Mouse (Mus musculus) activated CD4-positive, CD25-positive, alpha-beta regulatory T cell (primary cell): ENCODE measurements around the gene Snx8. TPM values are rescaled to one million over a fixed set of nuclear protein-coding genes. Genes with fewer than 3 reads are reported as not detected.

ENCODE experiments used
- polyA plus RNA-seq, 2 experiments: library from polyadenylated mRNA; unstranded; fragments of 100-300 nt; shearing (Covaris generic); gene quantifications; one replicate each; pipeline ENCODE4 v1.2.1; 2017

Gene Snx8
- polyA plus RNA-seq = under 1 TPM; 0.68 to 0.88 TPM

GRCm38 (mm10) chr5:140388588-140389576 is at the start of gene Snx8:
Snx8 (minus strand) TSS chr5:140389262.

DNA sequence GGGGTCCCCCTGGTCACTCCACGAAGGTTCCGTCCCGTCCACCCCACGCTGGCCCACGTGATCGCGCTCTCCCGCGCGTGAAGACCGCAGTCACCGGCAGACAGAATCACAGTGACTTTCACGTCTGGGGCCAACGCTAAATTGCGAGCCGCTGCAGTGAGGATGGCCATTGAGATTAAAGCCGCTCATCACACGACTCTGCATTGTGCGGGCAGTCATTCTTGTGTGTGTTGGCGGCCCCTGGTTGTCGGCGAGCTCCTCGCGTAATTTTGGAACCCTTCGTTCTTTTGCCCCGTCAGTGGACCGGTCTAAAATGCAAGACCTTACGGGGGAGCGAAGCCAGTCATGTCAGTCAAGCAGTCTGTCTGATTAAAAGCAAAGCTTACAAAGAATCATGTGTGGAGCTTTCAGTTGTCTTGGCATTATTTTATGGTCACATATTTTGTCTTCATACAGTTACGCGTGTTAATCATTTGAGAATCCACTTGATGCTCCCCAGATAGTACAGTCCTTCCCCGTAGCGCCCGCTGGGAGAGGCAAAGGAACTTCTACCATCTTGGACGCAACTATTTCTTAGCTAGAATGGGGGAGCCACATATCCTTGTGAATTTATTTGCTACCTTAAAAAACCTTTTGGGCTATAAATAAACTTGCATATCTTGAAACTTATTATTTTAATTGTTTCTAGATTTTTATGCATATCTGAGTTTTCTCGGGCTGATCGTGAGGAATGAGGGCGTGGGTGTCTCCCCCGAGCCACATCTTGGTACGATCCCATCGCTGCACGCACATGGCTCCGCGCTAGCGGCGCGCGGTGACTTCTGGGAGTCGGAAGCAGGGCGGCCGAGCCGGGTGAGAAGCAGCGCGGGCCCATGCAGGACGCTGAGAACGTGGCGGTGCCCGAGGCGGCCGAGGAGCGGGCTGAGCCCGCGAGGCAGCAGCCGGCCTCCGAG is 29.7 kb upstream of the Snx8 start, which contains the start of gene Eif3b:
TSS of gene Eif3b (plus strand) at position 840 of the 953 bp plus-strand sequence.

DNA sequence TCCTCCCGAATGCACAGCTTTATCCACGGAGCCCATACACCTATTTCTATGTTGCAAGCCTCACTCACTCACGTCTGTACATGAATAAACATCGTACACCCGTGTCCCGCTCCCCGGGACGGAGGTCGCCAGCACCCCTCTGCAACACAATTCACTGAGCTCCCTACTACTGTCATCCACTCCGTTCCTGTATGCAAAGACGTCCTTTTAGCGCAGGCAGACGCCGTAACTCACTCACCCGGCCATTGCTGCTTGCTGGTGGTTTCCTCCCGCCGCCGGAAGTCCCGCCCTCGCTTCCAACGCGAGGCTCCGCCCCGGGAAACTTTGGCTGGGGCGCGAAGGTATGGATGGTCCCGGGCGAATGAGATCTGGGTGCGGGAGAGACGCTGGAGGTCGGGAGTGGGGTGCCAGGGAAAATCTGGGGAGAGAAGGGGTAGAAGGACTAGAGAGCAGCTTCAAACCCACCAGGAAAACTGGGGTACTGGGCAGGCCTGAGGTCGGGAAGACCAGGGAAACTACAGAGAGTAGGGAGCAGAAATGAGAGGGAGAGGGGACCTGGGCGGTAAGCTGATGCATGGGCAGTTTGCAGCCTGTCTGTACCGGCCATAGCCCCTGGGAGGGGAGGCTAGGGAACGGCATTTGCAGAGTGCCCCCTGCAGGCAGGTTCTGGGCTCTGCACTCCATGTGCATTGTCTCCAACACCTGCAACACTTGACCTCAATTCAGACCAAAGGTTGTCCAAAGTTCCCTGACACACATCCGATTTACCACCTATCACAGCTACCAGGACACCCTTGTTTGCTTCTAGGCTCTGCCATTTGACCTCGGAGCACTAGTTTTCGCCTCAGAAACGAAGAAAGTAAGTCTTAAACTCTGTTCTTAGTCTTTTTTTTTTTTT is 57.2 kb downstream of the Snx8 start, which contains the start of gene Mrm2:
TSS of gene Mrm2 (minus strand) at position 284 of the 898 bp plus-strand sequence.

DNA sequence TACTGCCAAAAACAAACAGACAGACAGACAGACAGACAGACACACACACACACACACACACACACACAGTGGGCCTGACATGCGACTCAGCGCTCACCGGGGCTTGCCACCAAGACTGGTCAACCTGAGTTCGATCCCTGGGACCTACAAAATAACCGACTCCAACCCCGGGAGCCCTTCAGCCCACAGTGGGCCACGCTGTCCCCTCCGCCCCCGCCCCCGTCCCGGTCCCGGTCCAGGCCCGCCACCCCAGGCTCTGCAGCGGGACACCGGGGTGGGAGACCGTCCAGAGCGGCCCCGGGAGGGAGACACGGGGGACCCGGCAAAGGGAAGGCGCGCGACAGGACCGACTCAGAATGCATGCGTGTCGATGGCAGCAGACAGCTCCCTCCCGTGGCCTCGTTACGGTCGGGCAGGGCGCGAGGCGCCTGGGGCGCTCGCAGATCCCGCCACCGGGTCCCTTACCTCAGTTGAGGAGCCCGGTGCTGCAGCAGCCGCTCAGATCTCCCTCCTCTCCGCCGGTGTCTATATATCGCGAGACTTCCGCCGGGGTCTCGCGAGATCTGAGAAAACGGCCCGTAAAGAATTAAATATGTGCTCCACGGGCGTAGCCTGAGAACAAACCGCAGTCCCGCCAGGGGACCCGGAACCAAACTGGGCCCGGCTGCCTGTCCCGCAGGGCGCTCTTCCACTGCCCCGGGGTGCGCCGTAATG is 67.9 kb downstream of the Snx8 start, which contains the start of the genes Mad1l1 and Nudt1:
TSS of gene Mad1l1 (minus strand) at position 511 of the 714 bp plus-strand sequence.
TSS of gene Nudt1 (plus strand) at position 615 of the 714 bp plus-strand sequence.

Other genes starting within 250 kb of the Snx8 start
- 10 to 100 TPM; 15.7 to 19.4 TPM for gene Mad1l1, start 67.7 kb downstream of the Snx8 start, polyA plus RNA-seq
- 10 to 100 TPM; 15.9 to 19.3 TPM for gene Nudt1, start 67.6 kb downstream of the Snx8 start, polyA plus RNA-seq
- gene Mrm2, start 57.4 kb downstream of the Snx8 start, polyA plus RNA-seq = 10 to 100 TPM; 12.1 to 13.2 TPM
- gene Eif3b, start 30.1 kb upstream of the Snx8 start, polyA plus RNA-seq = 100 to 1,000 TPM; 168 to 185 TPM
- gene Gm4869, start 56.4 kb upstream of the Snx8 start, polyA plus RNA-seq = not detected
- gene Chst12, start 116.3 kb upstream of the Snx8 start, polyA plus RNA-seq = 10 to 100 TPM; 31.1 to 43.3 TPM
- 1 to 10 TPM; 5.6 to 6.6 TPM for gene Grifin, start 175.8 kb upstream of the Snx8 start, polyA plus RNA-seq
- gene Lfng, start 218.1 kb upstream of the Snx8 start, polyA plus RNA-seq = 100 to 1,000 TPM; 339 to 349 TPM